Mouse (Mus musculus): Measurements from ENCODE around the gene Sdr42e1. TPM values are rescaled to one million over a fixed set of nuclear protein-coding genes. Genes with fewer than 3 reads are reported as not detected.

Sdr42e1 gene
- 3.6 TPM in 2 replicates for polyA plus RNA-seq (2012; rRNA removed)

DNA sequence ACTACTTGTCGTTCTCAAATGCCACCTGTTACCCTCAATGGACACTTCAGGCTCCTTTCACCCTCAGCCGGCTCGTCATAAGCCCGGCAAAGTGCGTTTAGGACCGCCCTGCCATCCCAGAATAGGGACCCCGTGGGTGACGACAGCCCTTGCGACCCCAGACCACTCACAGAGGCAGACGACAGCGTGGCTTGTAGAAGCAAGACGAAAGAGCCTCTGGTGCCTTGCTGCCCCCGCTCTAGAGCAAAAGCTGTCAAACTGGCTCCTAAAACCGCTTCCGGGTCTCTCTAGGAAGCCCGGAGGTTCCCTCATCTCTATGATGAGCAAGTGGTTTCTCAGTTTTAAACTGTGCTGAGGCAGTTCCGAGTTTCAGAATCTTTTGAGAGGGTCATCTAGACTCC lies at the start of gene Sdr42e1:
Gene Sdr42e1, minus strand, starts transcription at position 260 of the 401 bp plus-strand sequence.
- H3K27ac ChIP-seq (ENCODE audit: control insufficient read depth, insufficient read depth, low read depth, low read length) = no peak within 1 kb of the TSS
- H3K4me3 ChIP-seq (ENCODE audit: control insufficient read depth, low read depth, low read length) = peak within 1 kb of the TSS; percentile 96
- no peak for TF ChIP-seq CTCF (IDR thresholded peaks at IDR 0.05; ENCODE audit: control insufficient read depth, insufficient read depth, insufficient replicate concordance, low read depth, low read length)
- peak; percentile 56; the same call in 1 of the 2 replicates for TF ChIP-seq POLR2A (IDR thresholded peaks at IDR 0.05; ENCODE audit: control insufficient read depth, low read depth, low read length)

DNA sequence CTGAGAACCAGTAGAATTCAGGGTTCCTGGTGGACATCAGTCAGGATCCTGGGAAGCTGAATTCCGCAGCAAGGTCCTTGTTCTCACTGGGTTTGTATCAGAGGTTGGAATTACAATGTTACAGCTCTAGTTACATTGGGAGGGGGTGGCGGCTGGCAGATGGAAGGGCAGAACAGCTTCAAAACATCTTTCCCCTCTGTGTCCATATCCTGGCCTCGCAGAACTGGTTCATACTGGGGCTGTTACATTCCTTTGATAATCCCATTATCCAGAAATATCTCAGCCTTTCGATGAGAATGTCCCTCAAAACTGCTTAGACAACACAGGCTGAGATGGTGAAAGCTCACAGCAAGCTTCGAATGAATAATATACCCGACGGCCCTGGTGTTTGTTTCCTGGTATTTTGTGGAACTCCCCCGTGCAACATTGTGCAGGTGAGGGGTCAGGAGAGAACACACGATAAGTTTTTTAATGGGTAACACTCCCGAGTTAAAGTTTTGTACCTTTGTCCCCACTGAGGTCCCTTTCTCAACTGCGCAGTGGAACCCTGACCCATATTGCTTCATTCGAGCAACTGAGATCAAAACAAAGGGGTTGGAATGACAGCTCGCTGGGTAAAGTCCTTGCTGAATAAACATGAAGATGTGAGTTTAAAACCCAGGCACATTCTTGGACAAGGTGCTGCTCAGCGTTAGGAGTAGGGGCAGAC lies 44.8 kb upstream of the Sdr42e1 start:
- H3K4me3 ChIP-seq (ENCODE audit: control insufficient read depth, low read depth, low read length) = no peak overlapping the region
- TF ChIP-seq CTCF (IDR thresholded peaks at IDR 0.05; ENCODE audit: control insufficient read depth, insufficient read depth, insufficient replicate concordance, low read depth, low read length) (no peak), POLR2A (IDR thresholded peaks at IDR 0.05; ENCODE audit: control insufficient read depth, low read depth, low read length) (no peak)
- no peaks in the 10 kb centered on the region for H3K27me3 ChIP-seq (ENCODE audit: control insufficient read depth, insufficient read depth, low read length)
- no peaks in the 10 kb centered on the region for H3K4me1 ChIP-seq (ENCODE audit: control insufficient read depth, insufficient read depth, low read length)
- H3K36me3 ChIP-seq (ENCODE audit: control insufficient read depth, insufficient read depth, low read length) = no peaks in the 10 kb centered on the region
- no peak overlapping the region for H3K27ac ChIP-seq (ENCODE audit: control insufficient read depth, insufficient read depth, low read depth, low read length)

More for the DNA sequence above, at the start of gene Sdr42e1:
- Histone ChIP-seq H3K36me3 (ENCODE audit: control insufficient read depth, insufficient read depth, low read length) (no peaks in the 10 kb centered on the region), H3K4me1 (ENCODE audit: control insufficient read depth, insufficient read depth, low read length) (peaks cover 3% of the 10 kb centered on the region), H3K27me3 (ENCODE audit: control insufficient read depth, insufficient read depth, low read length) (no peaks in the 10 kb centered on the region)

DNA sequence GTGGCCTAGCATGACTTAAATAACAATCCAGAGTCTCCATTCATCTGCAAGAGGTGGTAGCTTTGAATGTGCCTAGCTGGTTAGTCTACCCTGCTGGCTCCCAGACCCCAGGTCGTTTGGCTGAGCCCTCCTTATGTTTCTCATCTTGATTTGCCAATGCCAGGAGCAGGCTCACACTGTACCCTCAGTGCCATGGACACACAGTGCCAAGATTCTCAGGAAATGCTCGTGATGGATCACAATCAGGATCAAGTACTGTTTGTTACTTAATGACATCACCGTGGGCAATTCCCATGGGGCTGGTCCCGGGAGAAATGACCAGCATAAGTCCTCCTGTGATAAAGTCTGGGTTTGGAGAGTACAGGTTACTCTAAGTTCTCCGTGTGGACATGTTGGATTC lies 42.4 kb upstream of the Sdr42e1 start:
- no peak overlapping the region for H3K4me3 ChIP-seq (ENCODE audit: control insufficient read depth, low read depth, low read length)
- H3K27me3 ChIP-seq (ENCODE audit: control insufficient read depth, insufficient read depth, low read length) = no peaks in the 10 kb centered on the region
- no peaks in the 10 kb centered on the region for H3K4me1 ChIP-seq (ENCODE audit: control insufficient read depth, insufficient read depth, low read length)
- no peak for TF ChIP-seq CTCF (IDR thresholded peaks at IDR 0.05; ENCODE audit: control insufficient read depth, insufficient read depth, insufficient replicate concordance, low read depth, low read length)
- TF ChIP-seq POLR2A (IDR thresholded peaks at IDR 0.05; ENCODE audit: control insufficient read depth, low read depth, low read length) = no peak
- H3K27ac ChIP-seq (ENCODE audit: control insufficient read depth, insufficient read depth, low read depth, low read length) = no peak overlapping the region
- H3K36me3 ChIP-seq (ENCODE audit: control insufficient read depth, insufficient read depth, low read length) = no peaks in the 10 kb centered on the region

DNA sequence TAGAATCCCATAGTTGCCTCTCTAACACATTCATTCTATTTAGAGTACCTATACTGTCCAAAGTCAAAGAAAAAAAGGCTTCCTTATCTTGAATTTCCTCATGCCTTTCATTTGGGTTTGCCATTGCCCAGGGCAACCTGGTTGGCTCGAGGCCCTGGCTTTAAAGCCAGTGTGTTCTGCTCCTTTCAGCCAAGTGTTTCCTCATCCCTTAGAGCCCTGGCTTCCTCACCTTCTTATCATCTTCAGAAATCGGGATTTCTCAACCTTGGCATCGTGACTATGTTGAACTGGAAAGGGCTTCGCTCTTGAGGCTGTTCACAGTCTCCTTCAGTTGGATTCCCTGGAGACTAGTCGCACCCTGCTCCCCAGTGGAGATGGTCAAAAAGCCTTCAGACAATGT lies 41.1 kb upstream of the Sdr42e1 start:
- Histone ChIP-seq H3K36me3 (ENCODE audit: control insufficient read depth, insufficient read depth, low read length) (no peaks in the 10 kb centered on the region), H3K27ac (ENCODE audit: control insufficient read depth, insufficient read depth, low read depth, low read length) (no peak overlapping the region), H3K4me3 (ENCODE audit: control insufficient read depth, low read depth, low read length) (no peak overlapping the region), H3K4me1 (ENCODE audit: control insufficient read depth, insufficient read depth, low read length) (no peaks in the 10 kb centered on the region), H3K27me3 (ENCODE audit: control insufficient read depth, insufficient read depth, low read length) (no peaks in the 10 kb centered on the region)
- TF ChIP-seq POLR2A (IDR thresholded peaks at IDR 0.05; ENCODE audit: control insufficient read depth, low read depth, low read length) = no peak

- Histone ChIP-seq H3K4me3 (ENCODE audit: control insufficient read depth, low read depth, low read length) (no peak overlapping the region), H3K36me3 (ENCODE audit: control insufficient read depth, insufficient read depth, low read length) (no peaks in the 10 kb centered on the region), H3K27me3 (ENCODE audit: control insufficient read depth, insufficient read depth, low read length) (no peaks in the 10 kb centered on the region), H3K27ac (ENCODE audit: control insufficient read depth, insufficient read depth, low read depth, low read length) (no peak overlapping the region), H3K4me1 (ENCODE audit: control insufficient read depth, insufficient read depth, low read length) (no peaks in the 10 kb centered on the region)
- no peak for TF ChIP-seq POLR2A (IDR thresholded peaks at IDR 0.05; ENCODE audit: control insufficient read depth, low read depth, low read length)
Measured at GRCm38 (mm10) chr8:117712226-117712625, 38.7 kb upstream of the Sdr42e1 start.

DNA sequence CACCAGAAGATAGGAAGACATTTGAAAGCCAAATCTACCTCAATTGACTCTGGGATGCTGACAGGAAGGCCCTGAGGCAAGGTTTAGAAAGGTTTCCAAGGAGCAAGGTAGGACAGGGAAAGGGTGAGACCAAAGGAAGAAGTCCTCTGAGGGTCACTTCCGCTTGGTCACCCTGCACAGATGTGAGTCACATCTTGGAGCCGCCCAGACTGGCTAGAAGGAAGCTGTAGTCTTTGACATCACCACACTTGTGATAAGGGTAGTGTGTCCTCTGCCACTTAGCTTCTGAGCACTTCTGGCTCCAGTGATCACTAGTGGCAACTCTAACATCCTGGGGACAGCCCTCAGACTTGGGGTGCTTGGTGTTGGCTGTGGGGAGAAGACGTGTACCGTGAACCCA lies 32.7 kb upstream of the Sdr42e1 start:
- H3K4me3 ChIP-seq (ENCODE audit: control insufficient read depth, low read depth, low read length) = no peak overlapping the region
- TF ChIP-seq CTCF (IDR thresholded peaks at IDR 0.05; ENCODE audit: control insufficient read depth, insufficient read depth, insufficient replicate concordance, low read depth, low read length) (no peak), POLR2A (IDR thresholded peaks at IDR 0.05; ENCODE audit: control insufficient read depth, low read depth, low read length) (no peak)
- H3K27ac ChIP-seq (ENCODE audit: control insufficient read depth, insufficient read depth, low read depth, low read length) = no peak overlapping the region

DNA sequence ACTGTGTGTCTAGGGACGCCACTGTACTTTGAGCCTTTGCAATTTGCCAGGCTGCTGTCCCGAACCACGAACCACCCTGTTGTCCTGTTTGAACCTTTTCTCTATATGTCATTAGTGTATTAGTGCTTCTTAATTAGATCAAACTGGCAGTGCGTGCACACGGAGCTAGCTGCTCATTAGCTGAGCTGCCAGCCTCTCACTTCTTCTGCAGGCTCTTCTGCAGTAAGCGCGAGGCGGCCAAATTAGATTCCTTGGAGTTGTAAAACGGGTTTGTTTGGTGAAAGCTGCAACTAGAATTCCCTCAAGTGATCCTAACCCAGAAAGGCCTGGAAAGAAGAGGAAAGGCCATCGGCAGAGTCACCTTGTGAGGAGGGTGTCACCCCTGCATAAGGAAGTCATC lies 29.2 kb upstream of the Sdr42e1 start:
- H3K36me3 ChIP-seq (ENCODE audit: control insufficient read depth, insufficient read depth, low read length) = no peaks in the 10 kb centered on the region
- no peaks in the 10 kb centered on the region for H3K4me1 ChIP-seq (ENCODE audit: control insufficient read depth, insufficient read depth, low read length)
- no peaks in the 10 kb centered on the region for H3K27me3 ChIP-seq (ENCODE audit: control insufficient read depth, insufficient read depth, low read length)
- no peak overlapping the region for H3K4me3 ChIP-seq (ENCODE audit: control insufficient read depth, low read depth, low read length)
- H3K27ac ChIP-seq (ENCODE audit: control insufficient read depth, insufficient read depth, low read depth, low read length) = no peak overlapping the region
- TF ChIP-seq CTCF (IDR thresholded peaks at IDR 0.05; ENCODE audit: control insufficient read depth, insufficient read depth, insufficient replicate concordance, low read depth, low read length) (no peak), POLR2A (IDR thresholded peaks at IDR 0.05; ENCODE audit: control insufficient read depth, low read depth, low read length) (no peak)

More for the DNA sequence above, 32.7 kb upstream of the Sdr42e1 start:
- no peaks in the 10 kb centered on the region for H3K36me3 ChIP-seq (ENCODE audit: control insufficient read depth, insufficient read depth, low read length)
- no peaks in the 10 kb centered on the region for H3K4me1 ChIP-seq (ENCODE audit: control insufficient read depth, insufficient read depth, low read length)
- H3K27me3 ChIP-seq (ENCODE audit: control insufficient read depth, insufficient read depth, low read length) = no peaks in the 10 kb centered on the region

- H3K36me3 ChIP-seq (ENCODE audit: control insufficient read depth, insufficient read depth, low read length) = no peaks in the 10 kb centered on the region
- TF ChIP-seq POLR2A (IDR thresholded peaks at IDR 0.05; ENCODE audit: control insufficient read depth, low read depth, low read length) (no peak), CTCF (IDR thresholded peaks at IDR 0.05; ENCODE audit: control insufficient read depth, insufficient read depth, insufficient replicate concordance, low read depth, low read length) (no peak)
- H3K27me3 ChIP-seq (ENCODE audit: control insufficient read depth, insufficient read depth, low read length) = no peaks in the 10 kb centered on the region
- no peak within 1 kb of the TSS for H3K27ac ChIP-seq (ENCODE audit: control insufficient read depth, insufficient read depth, low read depth, low read length)
- no peak within 1 kb of the TSS for H3K4me3 ChIP-seq (ENCODE audit: control insufficient read depth, low read depth, low read length)
- H3K4me1 ChIP-seq (ENCODE audit: control insufficient read depth, insufficient read depth, low read length) = no peaks in the 10 kb centered on the region
Measured at GRCm38 (mm10) chr8:117701859-117702258, 28.4 kb upstream of the Sdr42e1 start, which contains the start of gene Hsd17b2. Gene Hsd17b2 (plus strand): TSS chr8:117701904.
